Mouse (Mus musculus) adrenal gland (tissue): ENCODE results near the gene Meis1.

Experiments used
- intact Hi-C: fragments of 180-260 bp; cut with DNase I; formaldehyde crosslinking; loops from one replicate; pipeline ENCODE4 v1.15.1; 2025

The Meis1 gene

DNA sequence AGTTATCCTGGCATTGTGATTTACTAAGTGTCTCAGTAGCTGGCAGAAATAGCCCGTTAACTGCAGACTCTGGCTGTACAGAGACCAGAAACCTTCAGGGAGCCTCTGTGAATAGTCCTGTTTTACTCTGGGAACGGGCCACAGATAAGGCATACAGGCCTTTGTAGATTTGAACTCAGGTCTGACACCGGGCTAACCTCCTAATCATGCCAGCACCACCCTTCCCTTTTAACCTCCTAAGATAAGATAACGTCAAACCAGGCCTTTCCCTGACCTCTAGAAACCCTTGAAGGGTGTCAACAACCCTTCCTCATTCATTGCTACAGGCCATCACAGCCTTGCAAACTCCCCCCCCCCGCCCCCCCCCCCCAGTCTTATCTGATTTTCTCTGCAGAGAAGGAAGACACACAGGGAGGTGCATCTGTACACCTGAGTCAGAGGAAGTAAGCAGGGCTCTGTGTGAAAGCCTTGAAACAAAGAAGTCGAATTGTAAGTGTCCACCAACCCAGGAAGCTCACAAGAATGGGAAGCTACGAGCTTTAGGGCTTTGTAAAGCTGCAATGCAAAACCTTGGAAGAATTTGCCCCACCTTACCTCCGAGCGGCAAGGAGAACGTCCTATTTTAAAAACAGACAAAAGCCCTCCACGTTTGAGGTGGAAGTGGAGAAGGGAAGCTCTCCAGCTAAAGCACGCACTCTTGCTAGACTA, 61.5 kb downstream of the Meis1 start:
- intact Hi-C loops = no loop called here

- intact Hi-C loops = no loop called here
Observed at GRCm38 (mm10) chr11:18955969-18956368, 62.8 kb downstream of the Meis1 start.

DNA sequence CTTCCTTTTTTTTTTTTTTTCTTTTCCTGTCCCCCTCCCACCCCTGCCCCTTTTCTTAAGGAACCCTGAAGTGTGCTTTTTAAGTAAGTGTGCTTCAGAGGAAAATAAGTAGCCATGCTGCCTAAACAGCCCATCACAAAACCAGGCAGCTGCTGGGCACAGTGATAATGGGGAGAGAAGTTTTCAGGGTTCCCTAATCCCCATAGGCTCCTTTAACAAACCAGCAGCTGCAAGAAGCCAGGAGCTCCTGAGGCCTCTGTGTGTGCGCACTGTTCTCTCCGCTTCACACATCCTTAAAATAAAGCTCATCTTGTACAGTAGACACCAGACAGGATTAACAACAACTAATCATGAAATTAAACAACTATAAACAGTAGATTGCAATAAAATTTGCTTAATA, 63.9 kb downstream of the Meis1 start:
- intact Hi-C loops = no loop called here

DNA sequence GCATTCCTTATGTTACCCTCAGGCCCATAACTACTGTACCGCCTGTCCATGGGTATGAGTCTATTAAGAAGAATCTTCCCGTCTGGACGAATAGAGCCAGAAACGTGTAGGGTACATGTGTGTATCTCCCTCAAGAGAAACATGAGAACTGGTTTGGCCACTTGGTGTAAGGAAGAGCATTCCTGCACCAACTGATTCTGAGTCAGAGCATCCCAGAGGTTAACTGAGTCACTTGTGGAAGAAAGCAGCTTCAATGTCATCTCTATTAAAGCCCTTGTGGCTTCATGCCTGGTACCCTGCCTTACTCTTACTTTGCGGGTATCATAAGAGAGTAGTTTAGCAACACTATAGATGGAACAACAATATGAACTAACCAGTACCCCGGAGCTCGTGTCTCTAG, 64.9 kb downstream of the Meis1 start:
- intact Hi-C loops = no loop called here

GRCm38 (mm10) chr11:18948600-18949295, 70.0 kb downstream of the Meis1 start:
- intact Hi-C loops = no loop called here

GRCm38 (mm10) chr11:18947434-18947833, 71.4 kb downstream of the Meis1 start:
- intact Hi-C loops = no loop called here

- intact Hi-C loops = no loop called here
Observed at GRCm38 (mm10) chr11:18945778-18946177, 73.0 kb downstream of the Meis1 start.

- intact Hi-C loops = no loop called here
Observed at GRCm38 (mm10) chr11:18944972-18945625, 73.7 kb downstream of the Meis1 start.

DNA sequence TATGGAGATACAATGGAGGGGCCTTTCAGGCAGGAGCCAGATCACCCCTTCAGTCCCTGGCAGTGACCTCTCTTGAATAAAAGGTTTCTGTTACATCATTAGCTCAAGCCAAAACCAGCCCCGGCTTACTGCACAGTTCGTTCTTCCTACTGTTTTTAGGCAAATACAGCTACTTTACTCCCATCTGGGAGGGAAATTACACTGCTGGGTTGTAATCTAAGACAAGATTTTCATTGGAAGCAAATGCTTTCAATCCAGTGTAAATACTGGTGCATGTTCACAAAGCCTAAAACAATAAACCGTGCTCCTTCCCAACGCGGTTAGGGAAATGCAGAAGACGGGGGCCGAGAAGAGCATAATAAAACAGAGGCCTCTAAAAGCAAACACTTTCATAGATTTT, 74.6 kb downstream of the Meis1 start:
- intact Hi-C loops = no loop called here

- intact Hi-C loops = no loop called here
Observed at GRCm38 (mm10) chr11:18942990-18943389, 75.8 kb downstream of the Meis1 start.

- intact Hi-C loops = no loop called here
Observed at GRCm38 (mm10) chr11:18940916-18941315, 77.9 kb downstream of the Meis1 start.

- intact Hi-C loops = loop anchor here (5.0 kb wide), 1 partner anchor 47 kb away; no protein-coding TSS in a partner anchor
Observed at GRCm38 (mm10) chr11:18934921-18935320, 83.9 kb downstream of the Meis1 start.

GRCm38 (mm10) chr11:18931001-18931874, 87.5 kb downstream of the Meis1 start:
- intact Hi-C loops = loop anchor here (5.0 kb wide), 1 partner anchor 51 kb away; no protein-coding TSS in a partner anchor

DNA sequence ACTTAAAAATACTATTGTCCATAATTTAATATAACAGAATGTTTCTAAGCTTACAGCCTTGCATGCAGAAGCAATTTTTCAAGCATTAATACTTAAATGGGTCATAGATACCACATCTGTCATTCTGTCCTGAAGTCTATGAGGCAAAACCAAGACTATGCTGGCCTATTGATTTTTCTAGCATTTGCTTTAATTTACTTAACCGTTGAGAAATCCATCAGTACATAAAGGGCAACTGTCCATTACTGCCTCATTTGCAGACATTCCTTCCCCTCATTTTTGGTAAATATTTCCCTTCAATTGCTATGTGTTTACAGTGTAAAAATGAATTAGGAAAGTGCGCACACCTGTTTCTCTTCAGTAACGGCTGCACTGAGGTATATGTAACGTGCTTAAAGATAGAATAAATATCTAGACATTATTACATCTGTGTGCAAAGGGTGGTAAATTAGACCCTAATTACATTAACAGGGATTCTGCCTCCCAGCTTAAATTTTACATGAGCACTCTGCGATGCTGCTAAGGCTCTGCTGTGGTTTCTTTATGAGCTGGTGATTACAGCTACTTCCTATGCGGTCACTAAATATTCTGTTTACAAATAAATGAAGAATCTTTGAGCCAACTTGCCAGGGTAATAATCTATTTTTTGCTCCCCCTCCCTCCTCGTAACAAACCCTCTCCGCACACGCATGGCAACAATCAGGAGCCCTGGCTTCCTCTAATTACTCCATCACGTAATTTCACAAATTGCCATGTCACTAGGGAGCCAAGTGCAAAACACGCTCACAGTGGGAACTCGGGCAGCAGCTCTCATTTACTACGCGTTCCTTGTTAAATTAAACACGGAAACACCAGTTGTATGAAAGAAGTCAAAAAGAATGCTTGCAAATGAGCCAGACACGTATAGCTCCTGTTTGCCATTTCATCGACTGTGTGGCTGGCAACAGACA, 88.7 kb downstream of the Meis1 start:
- intact Hi-C loops = loop anchor here (5.0 kb wide), 1 partner anchor 52 kb away; no protein-coding TSS in a partner anchor

GRCm38 (mm10) chr11:18927351-18927750, 91.4 kb downstream of the Meis1 start:
- intact Hi-C loops = no loop called here

GRCm38 (mm10) chr11:18926798-18927197, 92.0 kb downstream of the Meis1 start:
- intact Hi-C loops = no loop called here

DNA sequence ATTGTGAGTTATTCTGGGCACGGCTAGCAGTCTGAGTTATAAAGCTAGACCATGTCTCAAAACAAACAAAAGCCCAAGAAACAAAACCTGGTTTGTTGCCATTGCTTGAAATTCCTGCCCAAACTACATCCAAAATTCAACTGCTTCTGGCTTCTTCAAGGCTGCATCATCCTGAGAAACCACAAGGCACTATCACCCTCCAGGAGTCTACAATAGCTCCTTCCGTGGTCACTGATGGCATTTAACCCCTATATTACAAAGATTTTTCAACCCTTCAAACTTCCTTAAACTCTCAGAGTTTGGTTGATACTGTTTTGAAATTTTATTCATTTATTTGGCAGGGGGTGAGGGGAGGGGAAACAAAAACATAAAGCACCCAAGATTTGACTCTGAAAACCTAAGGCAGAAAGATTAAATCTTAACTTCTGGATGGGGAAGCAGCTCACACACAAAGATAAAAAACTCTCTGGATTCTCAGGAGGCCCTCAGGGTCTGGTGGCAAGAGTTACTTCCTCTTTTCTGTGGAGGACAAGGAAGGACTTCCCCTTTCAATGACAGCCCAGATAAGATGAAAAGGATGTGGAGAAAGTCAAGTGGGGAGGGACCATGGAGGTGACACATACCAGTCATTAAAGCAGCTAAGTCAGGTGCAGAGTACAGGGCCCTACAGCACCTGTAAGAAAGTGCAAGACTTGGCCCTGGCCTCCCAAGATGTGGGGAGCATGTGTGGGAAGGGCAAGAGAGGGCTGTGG, 94.0 kb downstream of the Meis1 start:
- intact Hi-C loops = loop anchor here (5.0 kb wide), 1 partner anchor 37 kb away; no protein-coding TSS in a partner anchor

DNA sequence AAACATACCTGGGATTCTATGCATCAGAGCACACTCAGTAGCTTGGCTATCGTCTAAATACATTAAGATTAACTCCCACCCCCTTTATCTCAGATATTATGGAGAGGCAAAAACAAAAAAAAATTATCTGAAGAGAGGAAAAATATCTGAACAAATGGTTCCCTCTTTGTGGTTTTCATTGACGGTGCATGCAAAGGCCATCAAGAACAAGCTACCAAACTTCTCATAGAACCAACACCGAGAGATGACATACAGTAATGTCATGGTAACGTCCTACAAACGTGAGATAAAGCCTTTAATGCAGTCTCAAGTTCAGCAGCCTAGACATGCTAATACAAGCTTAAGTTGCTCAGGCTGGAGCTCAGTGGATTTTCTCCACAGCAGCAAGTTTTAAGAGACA, 95.5 kb downstream of the Meis1 start:
- intact Hi-C loops = loop anchor here (5.0 kb wide), 1 partner anchor 36 kb away; no protein-coding TSS in a partner anchor

DNA sequence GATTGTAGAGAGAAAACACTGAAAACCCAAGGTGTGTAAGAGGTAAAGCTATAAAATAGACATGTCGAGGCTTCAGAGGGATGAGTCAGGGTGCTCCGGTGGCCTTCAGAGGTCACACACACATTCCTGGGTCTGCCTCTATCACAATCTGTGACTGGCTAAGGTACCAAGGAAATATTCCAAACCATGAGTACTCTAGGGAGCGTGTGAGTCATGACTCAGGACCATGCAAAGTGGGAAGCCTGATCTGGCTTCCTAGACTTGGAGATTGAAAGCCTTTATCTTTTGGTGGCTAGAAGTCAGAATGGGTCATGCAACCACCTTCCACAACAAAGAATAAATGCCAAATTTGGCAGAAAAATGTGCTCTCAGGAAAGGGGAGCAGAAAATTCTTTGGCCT, 98.1 kb downstream of the Meis1 start:
- intact Hi-C loops = loop anchor here (5.0 kb wide), 1 partner anchor 33 kb away; no protein-coding TSS in a partner anchor
